Mouse (Mus musculus) lung, adult 2 months (tissue): ENCODE data around the gene Ciao2a.

Source experiments
- CTCF ChIP-seq: fragments of 200-500 bp; IDR thresholded peaks from 2 replicates; pipeline ENCODE4 v1.5.1; 2011; ENCODE audit warnings: mild to moderate bottlenecking, low read length, control low read depth; ENCODE audit not compliant: insufficient read depth
- POLR2A ChIP-seq: fragments of 200-500 bp; IDR thresholded peaks from 2 replicates; pipeline ENCODE4 v1.6.1; 2011; ENCODE audit warnings: low read depth, mild to moderate bottlenecking, control low read depth, low read length, borderline replicate concordance; ENCODE audit errors: extremely low read depth

DNA sequence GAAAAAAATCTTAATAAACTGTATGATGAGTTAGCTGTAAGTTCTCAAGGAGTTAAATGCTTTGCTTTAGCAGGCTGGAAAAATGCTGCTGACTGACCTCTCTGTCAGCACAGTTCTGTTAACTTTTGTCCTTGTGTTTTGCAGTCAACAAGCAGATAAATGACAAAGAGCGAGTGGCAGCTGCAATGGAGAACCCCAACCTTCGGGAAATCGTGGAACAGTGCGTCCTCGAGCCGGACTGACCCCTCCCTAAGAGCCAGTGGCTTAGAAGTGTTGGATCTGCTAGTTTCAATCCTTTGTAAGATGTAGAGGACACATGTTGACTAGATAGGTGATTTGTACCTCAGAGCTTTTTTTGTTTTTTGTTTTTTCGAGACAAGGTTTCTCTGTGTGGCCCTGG lies 11.8 kb downstream of the Ciao2a start:
- no peak for TF ChIP-seq POLR2A
- TF ChIP-seq CTCF = no peak
